Mouse (Mus musculus) liver, embryonic 14.5 days (tissue): ENCODE results near the gene Kcna7. TPM values are rescaled to one million over a fixed set of nuclear protein-coding genes. Genes with fewer than 3 reads are reported as not detected.

ENCODE experiments used
- ATAC-seq: fragments of 200-750 bp; cut with Nextera tagmentation; 2 replicates; pipeline ENCODE4 v1.8.0; 2017; ENCODE audit warnings: moderate number of reproducible peaks, mild to moderate bottlenecking, moderate library complexity; ENCODE audit not compliant: insufficient read depth
- DNase-seq, 3 experiments: peaks; one replicate each; pipeline ENCODE4 v3.0.0-alpha.2; 2012 to 2013; ENCODE audit warnings: low read depth in 3 of 3, low spot score in 3 of 3
- H3K27ac ChIP-seq: fragments of 300-500 bp; sonication (generic); 2 replicates; pipeline ENCODE4 v1.5.1; 2014; ENCODE audit warnings: moderate library complexity, mild to moderate bottlenecking, control low read depth, inconsistent platforms
- H3K27me3 ChIP-seq: fragments of 300-500 bp; sonication (generic); 2 replicates; pipeline ENCODE4 v1.6.1; 2014; ENCODE audit warnings: mild to moderate bottlenecking, low read length, moderate library complexity; ENCODE audit not compliant: control insufficient read depth, insufficient read depth
- H3K36me3 ChIP-seq: fragments of 300-500 bp; sonication (generic); replicated peaks from 2 replicates; pipeline ENCODE4 v1.6.1; 2014; ENCODE audit warnings: low read depth; ENCODE audit not compliant: control insufficient read depth, insufficient read depth
- H3K4me1 ChIP-seq, 2 experiments: fragments of 200-500 bp in 1 of 2; fragments of 300-500 bp in 1 of 2; sonication (generic) in 1 of 2; replicated peaks; 2 replicates each; pipeline ENCODE4 v1.6.1; 2012 to 2014; ENCODE audit warnings: antibody characterized with exemption in 1 of 2, inconsistent platforms in 1 of 2, low read length in 1 of 2; ENCODE audit not compliant: control insufficient read depth in 2 of 2, insufficient read depth in 2 of 2
- H3K4me2 ChIP-seq: fragments of 300-500 bp; sonication (generic); 2 replicates; pipeline ENCODE4 v1.6.1; 2014; ENCODE audit warnings: low read depth, mild to moderate bottlenecking, control low read depth, moderate library complexity
- H3K4me3 ChIP-seq, 2 experiments: fragments of 200-500 bp in 1 of 2; fragments of 300-500 bp in 1 of 2; sonication (generic) in 1 of 2; 2 replicates each; pipeline ENCODE4 v1.5.1; 2012 to 2014; ENCODE audit warnings: low read depth in 2 of 2, low read length in 2 of 2, mild to moderate bottlenecking in 2 of 2, control low read depth in 1 of 2, inconsistent platforms in 1 of 2, moderate library complexity in 1 of 2; ENCODE audit not compliant: insufficient read depth in 1 of 2
- H3K9ac ChIP-seq: fragments of 300-500 bp; sonication (generic); replicated peaks from 2 replicates; pipeline ENCODE4 v1.6.1; 2014; ENCODE audit warnings: mild to moderate bottlenecking, control low read depth, moderate library complexity
- H3K9me3 ChIP-seq: fragments of 300-500 bp; sonication (generic); 2 replicates; pipeline ENCODE4 v1.6.1; 2016; ENCODE audit warnings: low read length, mixed read lengths; ENCODE audit not compliant: control insufficient read depth
- CTCF ChIP-seq: IDR thresholded peaks from 2 replicates; pipeline ENCODE4 v1.5.1; 2016; ENCODE audit warnings: antibody characterized with exemption, low read depth, control low read depth
- EP300 ChIP-seq: IDR thresholded peaks from 2 replicates; pipeline ENCODE4 v1.6.1; 2016; ENCODE audit warnings: antibody characterized with exemption, low read depth
- whole genome bisulfite sequencing: fragments of 180-500 bp; shearing (Covaris S2); extraction: QIAGEN DNeasy Blood & Tissue Kit; methylation state at CpG from one replicate; pipeline ENCODE4 v1.1.7; 2014; ENCODE audit not compliant: insufficient replicate concordance; 5-methylcytosine and 5-hydroxymethylcytosine counted together
- polyA plus RNA-seq, 2 experiments: library from polyadenylated mRNA; depleted of rRNA in 1 of 2; stranded (reverse) in 1 of 2; unstranded in 1 of 2; fragments of >200 nt; fragmentation: Nextera tagmentation in 1 of 2; extraction: Ambion mirVana in 1 of 2; gene quantifications; 2 replicates each; pipeline versions ENCODE4 v1.2.1 to v1.2.3; 2012 to 2014

The Kcna7 gene
- polyA plus RNA-seq, 2 experiments, result not detected

- whole genome bisulfite sequencing, result 36% methylated on average over 6 of the region's 6 CpGs
- TF ChIP-seq EP300 (no peak), CTCF (peak; percentile 72)
- Histone ChIP-seq H3K9ac (no peak overlapping the region), H3K4me3 (no peak overlapping the region), H3K4me2 (no peak overlapping the region), H3K36me3 (no peaks in the 10 kb centered on the region), H3K27me3 (peaks cover 37% of the 10 kb centered on the region), H3K9me3 (no peaks in the 10 kb centered on the region), H3K27ac (no peak overlapping the region), H3K4me1 (no peaks in the 10 kb centered on the region)
- DNase-seq, result peak; percentile 45 to 50 (median 47)
- ATAC-seq, result no peak
Measured at GRCm38 (mm10) chr7:45403532-45404261, 1.8 kb upstream of the Kcna7 start.

GRCm38 (mm10) chr7:45406157-45407156 lies 1.0 kb downstream of the Kcna7 start:
- H3K27ac ChIP-seq, result no peak overlapping the region
- no peak for TF ChIP-seq EP300
- no peak for TF ChIP-seq CTCF
- H3K4me2 ChIP-seq, result peak overlapping the region; percentile 41
- ATAC-seq, result no peak
- no peak overlapping the region for H3K9ac ChIP-seq
- WGBS, result 2% methylated on average over 113 of the region's 114 CpGs
- peaks cover 63% of the 10 kb centered on the region for H3K27me3 ChIP-seq
- H3K36me3 ChIP-seq, result no peaks in the 10 kb centered on the region
- no peaks in the 10 kb centered on the region for H3K4me1 ChIP-seq
- DNase-seq, result no peak
- peak overlapping the region; percentile 10 to 27; a peak in 3 of 4 replicates for H3K4me3 ChIP-seq
- no peaks in the 10 kb centered on the region for H3K9me3 ChIP-seq

- Histone ChIP-seq H3K4me1 (no peaks in the 10 kb centered on the region), H3K4me3 (no peak overlapping the region), H3K4me2 (no peak overlapping the region), H3K27me3 (peaks cover 74% of the 10 kb centered on the region), H3K9me3 (no peaks in the 10 kb centered on the region), H3K36me3 (no peaks in the 10 kb centered on the region), H3K27ac (no peak overlapping the region), H3K9ac (no peak overlapping the region)
- DNase-seq (no peak), ATAC-seq (no peak)
- TF ChIP-seq EP300 (no peak), CTCF (no peak)
- 63% methylated on average over 10 of the region's 10 CpGs for WGBS
Measured at GRCm38 (mm10) chr7:45407836-45408235, 2.4 kb downstream of the Kcna7 start.

GRCm38 (mm10) chr7:45408351-45408750 lies 2.9 kb downstream of the Kcna7 start:
- Histone ChIP-seq H3K4me3 (no peak overlapping the region), H3K27ac (no peak overlapping the region), H3K4me2 (no peak overlapping the region), H3K9ac (no peak overlapping the region), H3K27me3 (peaks cover 80% of the 10 kb centered on the region), H3K9me3 (no peaks in the 10 kb centered on the region), H3K36me3 (no peaks in the 10 kb centered on the region), H3K4me1 (no peaks in the 10 kb centered on the region)
- DNase-seq, result no peak
- no peak for ATAC-seq
- 57% methylated on average over 7 of the region's 7 CpGs for WGBS
- TF ChIP-seq CTCF (no peak), EP300 (no peak)

- Histone ChIP-seq H3K9ac (no peak overlapping the region), H3K27ac (no peak overlapping the region), H3K27me3 (peaks cover 86% of the 10 kb centered on the region), H3K36me3 (no peaks in the 10 kb centered on the region), H3K9me3 (no peaks in the 10 kb centered on the region), H3K4me1 (no peaks in the 10 kb centered on the region), H3K4me3 (no peak overlapping the region), H3K4me2 (no peak overlapping the region)
- TF ChIP-seq CTCF, result no peak
- TF ChIP-seq EP300, result no peak
- DNase-seq, result no peak
- ATAC-seq, result no peak
- 69% methylated on average over 17 of the region's 17 CpGs for WGBS
Measured at GRCm38 (mm10) chr7:45408949-45409348, 3.5 kb downstream of the Kcna7 start.
